Mouse (Mus musculus) thymus, adult 2 months (tissue): ENCODE data around the gene Vsig2. TPM values are rescaled to one million over a fixed set of nuclear protein-coding genes. Genes with fewer than 3 reads are reported as not detected.

Experiments used
- DNase-seq: peaks from one replicate; pipeline ENCODE4 v3.0.0; 2021
- H3K27ac ChIP-seq: fragments of 200-500 bp; 2 replicates; pipeline ENCODE4 v1.5.1; 2012; ENCODE audit warnings: low read length, control low read depth; ENCODE audit not compliant: control insufficient read depth, insufficient read depth
- H3K27me3 ChIP-seq: fragments of 200-500 bp; 2 replicates; pipeline ENCODE4 v1.6.1; 2012; ENCODE audit warnings: mild to moderate bottlenecking, low read length, moderate library complexity, mixed read lengths; ENCODE audit not compliant: control insufficient read depth, insufficient read depth
- H3K36me3 ChIP-seq: fragments of 200-500 bp; 2 replicates; pipeline ENCODE4 v1.6.1; 2012; ENCODE audit warnings: mild to moderate bottlenecking, low read length, moderate library complexity; ENCODE audit not compliant: control insufficient read depth, insufficient read depth
- H3K4me1 ChIP-seq: fragments of 200-500 bp; replicated peaks from 2 replicates; pipeline ENCODE4 v1.6.1; 2012; ENCODE audit warnings: low read length; ENCODE audit not compliant: control insufficient read depth, insufficient read depth
- H3K4me3 ChIP-seq: fragments of 200-500 bp; 2 replicates; pipeline ENCODE4 v1.5.1; 2012; ENCODE audit warnings: mild to moderate bottlenecking, low read length, control low read depth, moderate library complexity; ENCODE audit not compliant: control insufficient read depth, insufficient read depth
- CTCF ChIP-seq: fragments of 200-500 bp; IDR thresholded peaks from 2 replicates; pipeline ENCODE4 v1.5.1; 2012; ENCODE audit warnings: mild to moderate bottlenecking, control low read depth, low read length, moderate library complexity, borderline replicate concordance; ENCODE audit not compliant: control insufficient read depth, poor library complexity, insufficient read depth; ENCODE audit errors: extremely low read depth
- POLR2A ChIP-seq: fragments of 200-500 bp; IDR thresholded peaks from 2 replicates; pipeline ENCODE4 v1.6.1; 2012; ENCODE audit warnings: mild to moderate bottlenecking, low read length, control low read depth, moderate library complexity; ENCODE audit not compliant: control insufficient read depth, poor library complexity, insufficient read depth; ENCODE audit errors: extremely low read depth
- WGBS: fragments of 180-500 bp; shearing (Covaris S2); methylation state at CpG from one replicate; pipeline ENCODE4 v1.1.7; 2018; 5-methylcytosine and 5-hydroxymethylcytosine counted together
- polyA plus RNA-seq: library from polyadenylated mRNA; depleted of rRNA; stranded (reverse); fragments of >200 nt; gene quantifications from 2 replicates; pipeline ENCODE4 v1.2.3, GENCODE M21; 2012

The Vsig2 gene
- polyA plus RNA-seq, 1 experiment, result 3.3 TPM

GRCm38 (mm10) chr9:37506023-37506422, 33.0 kb upstream of the Vsig2 start:
- WGBS, result 95% methylated on average over 1 of the region's 1 CpGs
- Histone ChIP-seq H3K4me1 (no peaks in the 10 kb centered on the region), H3K27me3 (no peaks in the 10 kb centered on the region), H3K36me3 (no peaks in the 10 kb centered on the region), H3K4me3 (no peak overlapping the region), H3K27ac (no peak overlapping the region)
- no peak for DNase-seq
- TF ChIP-seq POLR2A (no peak), CTCF (no peak)

DNA sequence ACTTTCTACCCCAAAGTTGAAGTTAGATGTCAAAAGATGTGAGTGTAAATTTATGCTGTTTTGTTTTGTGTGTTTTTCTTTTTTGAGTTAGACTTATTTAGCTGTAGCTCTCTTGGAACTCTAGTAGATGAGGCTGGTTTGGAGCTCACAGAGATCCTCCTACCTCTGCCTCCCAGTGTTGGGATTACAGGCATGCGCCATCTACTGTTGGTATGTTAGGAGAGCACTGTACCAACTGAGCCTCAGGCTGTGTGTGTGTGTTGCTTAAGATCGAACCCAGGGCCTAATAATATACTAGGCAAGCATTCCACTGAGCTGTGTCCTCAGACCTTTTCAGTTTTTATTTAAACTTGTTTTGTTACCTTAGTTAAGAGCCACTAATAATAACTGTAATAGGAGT, 27.0 kb upstream of the Vsig2 start:
- DNase-seq, result no peak
- TF ChIP-seq POLR2A, result no peak
- TF ChIP-seq CTCF, result no peak
- H3K4me1 ChIP-seq, result no peaks in the 10 kb centered on the region
- no peaks in the 10 kb centered on the region for H3K36me3 ChIP-seq
- no peak overlapping the region for H3K4me3 ChIP-seq
- 90% methylated on average over 2 of the region's 2 CpGs for WGBS
- no peaks in the 10 kb centered on the region for H3K27me3 ChIP-seq
- no peak overlapping the region for H3K27ac ChIP-seq

DNA sequence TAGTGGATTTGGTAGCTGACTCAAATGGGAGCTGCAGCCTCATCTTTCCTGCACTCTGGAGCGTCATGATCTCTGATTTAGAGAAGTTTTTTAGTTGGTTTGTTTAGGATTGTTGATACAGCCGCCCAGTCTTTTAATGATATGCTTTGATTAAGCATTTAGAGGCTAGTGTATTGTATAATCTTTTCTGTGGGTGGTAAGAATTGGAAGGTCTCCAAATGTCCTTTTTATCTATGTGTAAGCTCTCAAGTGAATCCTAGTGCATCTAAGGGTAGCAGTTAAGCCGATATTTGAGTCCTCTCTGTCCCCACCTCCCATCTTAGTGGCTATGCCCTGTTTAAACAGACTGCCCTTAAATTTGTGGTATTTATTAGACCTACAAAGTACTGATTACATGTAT, 24.6 kb upstream of the Vsig2 start:
- H3K27ac ChIP-seq, result no peak overlapping the region
- 91% methylated on average over 3 of the region's 3 CpGs for WGBS

GRCm38 (mm10) chr9:37517467-37517866, 21.6 kb upstream of the Vsig2 start:
- no peak for TF ChIP-seq CTCF
- no peak for TF ChIP-seq POLR2A
- Histone ChIP-seq H3K36me3 (peaks cover 16% of the 10 kb centered on the region; the same call in 1 of the 2 replicates), H3K27me3 (no peaks in the 10 kb centered on the region), H3K4me3 (no peak overlapping the region), H3K4me1 (no peaks in the 10 kb centered on the region), H3K27ac (no peak overlapping the region)
- WGBS, result 49% methylated on average over 1 of the region's 1 CpGs
- no peak for DNase-seq

More for the DNA sequence above, 24.6 kb upstream of the Vsig2 start:
- H3K36me3 ChIP-seq, result peaks cover 5% of the 10 kb centered on the region; the same call in 1 of the 2 replicates
- H3K27me3 ChIP-seq, result no peaks in the 10 kb centered on the region
- no peak for DNase-seq
- TF ChIP-seq POLR2A, result no peak
- no peaks in the 10 kb centered on the region for H3K4me1 ChIP-seq
- no peak overlapping the region for H3K4me3 ChIP-seq

- 90% methylated on average over 8 of the region's 8 CpGs for WGBS
- no peak for DNase-seq
- Histone ChIP-seq H3K27me3 (no peaks in the 10 kb centered on the region), H3K4me3 (no peak overlapping the region), H3K27ac (no peak overlapping the region), H3K4me1 (no peaks in the 10 kb centered on the region), H3K36me3 (peaks cover 22% of the 10 kb centered on the region; the same call in 1 of the 2 replicates)
- no peak for TF ChIP-seq POLR2A
- no peak for TF ChIP-seq CTCF
These were observed 20.1 kb upstream of the Vsig2 start for GRCm38 (mm10) chr9:37518991-37519390.

GRCm38 (mm10) chr9:37519995-37520394, 19.1 kb upstream of the Vsig2 start:
- Histone ChIP-seq H3K36me3 (peaks cover 22% of the 10 kb centered on the region; the same call in 1 of the 2 replicates), H3K4me1 (no peaks in the 10 kb centered on the region), H3K27me3 (no peaks in the 10 kb centered on the region), H3K4me3 (no peak overlapping the region), H3K27ac (no peak overlapping the region)
- no peak for DNase-seq
- no peak for TF ChIP-seq POLR2A
- no peak for TF ChIP-seq CTCF
- WGBS, result 97% methylated on average over 2 of the region's 2 CpGs

- no peak overlapping the region for H3K4me3 ChIP-seq
- DNase-seq, result no peak
- WGBS, result 97% methylated on average over 2 of the region's 2 CpGs
- peaks cover 13% of the 10 kb centered on the region; the same call in 1 of the 2 replicates for H3K27me3 ChIP-seq
- H3K36me3 ChIP-seq, result peaks cover 14% of the 10 kb centered on the region; the same call in 1 of the 2 replicates
- peaks cover 4% of the 10 kb centered on the region; the same call in 1 of the 2 replicates for H3K4me1 ChIP-seq
- H3K27ac ChIP-seq, result no peak overlapping the region
- TF ChIP-seq CTCF (no peak), POLR2A (no peak)
These were observed 13.6 kb upstream of the Vsig2 start for GRCm38 (mm10) chr9:37525461-37525860.
